Mouse (Mus musculus) lung, postnatal 0 days (tissue): ENCODE data around the gene B3glct.
A peak's percentile ranks its signal among the peaks of the same experiment; 100 is the strongest.

Source experiments
- CTCF ChIP-seq: IDR thresholded peaks from 2 replicates; pipeline ENCODE4 v1.5.1; 2016; ENCODE audit warnings: antibody characterized with exemption, mild to moderate bottlenecking
- EP300 ChIP-seq: IDR thresholded peaks from 2 replicates; pipeline ENCODE4 v1.6.1; 2016; ENCODE audit warnings: antibody characterized with exemption, mild to moderate bottlenecking, control low read depth

DNA sequence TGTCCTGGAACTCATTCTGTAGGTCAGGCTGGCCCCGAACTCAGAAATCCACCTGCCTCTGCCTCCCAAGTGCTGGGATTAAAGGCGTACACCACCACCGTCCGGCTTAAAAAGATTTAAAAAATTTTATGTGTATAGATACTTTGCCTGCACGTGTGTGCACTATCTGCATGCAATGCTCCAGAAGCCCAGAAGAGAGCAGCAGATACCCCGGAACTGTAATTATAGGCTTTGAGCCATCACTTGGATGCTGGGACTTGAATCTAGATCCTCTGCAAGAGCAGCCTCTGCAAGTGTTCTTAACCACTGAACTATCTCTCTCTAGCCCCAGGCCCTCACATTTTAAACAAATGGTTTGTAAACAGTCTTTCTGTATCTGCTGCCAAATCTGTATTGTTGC is 15.1 kb upstream of the B3glct start:
- TF ChIP-seq CTCF, result peak; percentile 14
- no peak for TF ChIP-seq EP300
